Mouse (Mus musculus): ENCODE data around the gene Sec14l1.

GRCm38 (mm10) chr11:117176900-117177299 lies 61.9 kb downstream of the Sec14l1 start:
- no peak for TF ChIP-seq CTCF (IDR thresholded peaks at IDR 0.05; ENCODE audit: low read depth)
- no peak for TF ChIP-seq EP300 (IDR thresholded peaks at IDR 0.05; ENCODE audit: low read depth)
